Mouse (Mus musculus) lung, embryonic 14.5 days (tissue): ENCODE results near the gene Hspb11. TPM values are rescaled to one million over a fixed set of nuclear protein-coding genes. Genes with fewer than 3 reads are reported as not detected.

Source experiments
- ATAC-seq: fragments of 200-750 bp; cut with Nextera tagmentation; 2 replicates; pipeline ENCODE4 v1.8.0; 2017; ENCODE audit warnings: mild to moderate bottlenecking, moderate TSS enrichment, moderate library complexity; ENCODE audit not compliant: insufficient read depth
- DNase-seq: peaks from one replicate; pipeline ENCODE4 v3.0.0-alpha.2; 2015
- H3K27ac ChIP-seq: fragments of 300-500 bp; sonication (generic); 2 replicates; pipeline ENCODE4 v1.5.1; 2014; ENCODE audit warnings: low read depth, mild to moderate bottlenecking, moderate library complexity
- H3K27me3 ChIP-seq: fragments of 300-500 bp; sonication (generic); 2 replicates; pipeline ENCODE4 v1.6.1; 2014; ENCODE audit warnings: low read length, control low read depth; ENCODE audit not compliant: insufficient read depth
- H3K36me3 ChIP-seq: fragments of 300-500 bp; sonication (generic); 2 replicates; pipeline ENCODE4 v1.6.1; 2014; ENCODE audit warnings: control low read depth; ENCODE audit not compliant: insufficient read depth
- H3K4me1 ChIP-seq: fragments of 300-500 bp; sonication (generic); 2 replicates; pipeline ENCODE4 v1.6.1; 2014; ENCODE audit warnings: antibody characterized with exemption, control low read depth; ENCODE audit not compliant: insufficient read depth
- H3K4me2 ChIP-seq: fragments of 300-500 bp; sonication (generic); 2 replicates; pipeline ENCODE4 v1.6.1; 2014; ENCODE audit warnings: mild to moderate bottlenecking
- H3K4me3 ChIP-seq: fragments of 300-500 bp; sonication (generic); 2 replicates; pipeline ENCODE4 v1.5.1; 2014; ENCODE audit warnings: low read depth, low read length
- H3K9ac ChIP-seq: fragments of 300-500 bp; sonication (generic); 2 replicates; pipeline ENCODE4 v1.6.1; 2014
- H3K9me3 ChIP-seq: fragments of 300-500 bp; sonication (generic); 2 replicates; pipeline ENCODE4 v1.6.1; 2016; ENCODE audit warnings: low read depth, low read length, control low read depth
- CTCF ChIP-seq: IDR thresholded peaks from 2 replicates; pipeline ENCODE4 v1.5.1; 2016; ENCODE audit warnings: antibody characterized with exemption, low read depth
- WGBS: fragments of 180-500 bp; shearing (Covaris S2); extraction: QIAGEN DNeasy Blood & Tissue Kit; methylation state at CpG from one replicate; pipeline ENCODE4 v1.1.7; 2014; 5-methylcytosine and 5-hydroxymethylcytosine counted together
- polyA plus RNA-seq: library from polyadenylated mRNA; unstranded; fragments of >200 nt; fragmentation: Nextera tagmentation; extraction: Ambion mirVana; gene quantifications from 2 replicates; pipeline ENCODE4 v1.2.1, GENCODE M21; 2014

Gene Hspb11
- polyA plus RNA-seq, 1 experiment from 2014 or later, result 37.6 TPM

DNA sequence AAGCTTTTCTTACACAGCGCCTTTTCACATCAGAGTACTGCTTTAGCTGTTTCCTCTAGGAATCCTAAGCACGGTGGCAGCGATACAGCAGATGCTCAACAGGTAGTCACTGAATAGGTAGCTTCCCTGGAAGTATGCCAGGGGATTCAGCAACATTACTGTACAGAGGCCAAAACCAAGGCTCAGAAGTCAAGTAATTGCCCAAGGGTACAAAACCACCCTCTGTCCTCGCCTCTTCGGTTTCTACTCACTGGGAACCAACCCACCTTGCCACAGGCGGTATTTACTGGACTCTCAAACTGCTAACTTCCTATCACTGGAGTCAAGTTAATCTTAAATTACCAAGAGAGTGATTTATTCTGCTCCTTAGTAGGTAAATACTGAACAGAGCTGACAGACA lies 13.2 kb upstream of the Hspb11 start:
- ATAC-seq, result no peak
- no peak overlapping the region for H3K27ac ChIP-seq
- 0 out of 2 replicates have a peak, but pooled peaks cover under 1% of the 10 kb centered on the region for H3K4me1 ChIP-seq
- no peak for DNase-seq
- 94% methylated on average over 6 of the region's 6 CpGs for WGBS
- H3K9ac ChIP-seq, result no peak overlapping the region
- H3K36me3 ChIP-seq, result peaks cover 70% of the 10 kb centered on the region
- H3K4me3 ChIP-seq, result no peak overlapping the region
- H3K4me2 ChIP-seq, result no peak overlapping the region
- no peaks in the 10 kb centered on the region for H3K9me3 ChIP-seq
- no peak for TF ChIP-seq CTCF
- H3K27me3 ChIP-seq, result no peaks in the 10 kb centered on the region

DNA sequence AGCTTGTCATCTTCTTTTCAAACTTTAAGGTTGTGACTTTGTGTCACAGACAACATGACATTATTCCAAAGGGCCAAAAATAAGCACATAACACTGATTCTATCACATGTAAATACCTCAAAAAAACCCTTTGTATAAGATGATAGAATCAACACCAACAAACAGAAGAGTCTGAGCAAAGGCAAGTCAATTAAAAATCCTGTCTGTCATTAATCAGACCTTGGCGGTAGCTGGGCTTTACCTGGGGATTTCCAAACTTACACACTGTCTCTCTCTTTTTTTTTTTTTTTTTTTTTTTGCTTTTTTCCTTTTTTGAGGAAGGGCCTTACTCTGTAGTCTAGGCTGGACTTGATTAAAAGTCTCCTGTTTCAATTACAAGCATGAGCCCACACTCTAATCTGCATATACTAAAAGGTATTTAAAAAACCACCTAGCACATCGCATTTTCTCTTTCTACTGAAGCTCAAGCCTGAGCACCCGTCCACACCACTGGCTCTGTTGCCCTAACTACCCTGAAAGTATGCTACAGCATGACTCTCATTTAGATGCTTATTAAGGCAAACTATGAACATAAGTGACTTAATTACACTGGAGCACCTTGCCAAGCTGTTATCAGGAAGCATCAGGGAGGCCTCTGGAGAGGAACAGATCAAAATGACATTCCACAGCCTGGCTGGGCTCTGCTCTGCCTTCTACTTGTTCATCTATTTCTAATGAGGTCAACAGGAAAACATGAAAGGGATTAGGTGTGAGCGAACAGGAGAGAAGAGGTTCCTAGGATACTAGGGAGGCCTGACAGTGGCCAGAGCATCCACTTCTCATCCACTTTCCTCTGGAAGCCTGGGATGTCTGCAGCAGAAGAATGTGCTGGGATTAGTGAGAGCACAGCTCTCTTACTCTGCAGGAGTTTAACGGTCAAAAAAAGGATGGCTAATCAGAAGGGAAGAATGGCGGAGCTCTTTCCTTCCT lies 9.7 kb upstream of the Hspb11 start:
- ATAC-seq, result no peak
- H3K4me3 ChIP-seq, result no peak overlapping the region
- H3K27ac ChIP-seq, result no peak overlapping the region
- H3K4me1 ChIP-seq, result peaks cover 7% of the 10 kb centered on the region; the same call in 1 of the 2 replicates
- 78% methylated on average over 6 of the region's 6 CpGs for WGBS
- peaks cover 41% of the 10 kb centered on the region for H3K36me3 ChIP-seq
- no peak overlapping the region for H3K4me2 ChIP-seq
- H3K9me3 ChIP-seq, result no peaks in the 10 kb centered on the region
- H3K9ac ChIP-seq, result no peak overlapping the region
- no peak for TF ChIP-seq CTCF
- H3K27me3 ChIP-seq, result no peaks in the 10 kb centered on the region
- no peak for DNase-seq

DNA sequence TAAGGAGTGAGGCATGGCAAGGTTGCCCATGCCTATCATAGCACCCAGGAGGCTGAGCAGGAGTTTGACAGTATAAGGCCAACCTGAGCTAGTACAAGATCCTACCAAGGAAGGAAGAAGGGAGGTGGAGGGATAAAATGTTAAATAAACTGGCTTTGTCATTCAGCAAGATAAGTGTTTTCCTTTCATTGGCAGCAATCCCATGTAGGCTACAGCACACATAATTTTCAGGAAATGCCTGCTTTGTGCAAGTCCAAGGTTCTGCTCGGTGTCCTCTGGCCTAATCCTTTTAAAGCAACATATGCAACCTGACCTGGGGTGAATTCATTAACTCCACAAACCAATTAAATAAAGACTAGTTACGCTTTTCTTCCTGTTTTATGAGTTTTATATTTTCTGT lies 8.0 kb upstream of the Hspb11 start:
- H3K4me2 ChIP-seq, result no peak overlapping the region

DNA sequence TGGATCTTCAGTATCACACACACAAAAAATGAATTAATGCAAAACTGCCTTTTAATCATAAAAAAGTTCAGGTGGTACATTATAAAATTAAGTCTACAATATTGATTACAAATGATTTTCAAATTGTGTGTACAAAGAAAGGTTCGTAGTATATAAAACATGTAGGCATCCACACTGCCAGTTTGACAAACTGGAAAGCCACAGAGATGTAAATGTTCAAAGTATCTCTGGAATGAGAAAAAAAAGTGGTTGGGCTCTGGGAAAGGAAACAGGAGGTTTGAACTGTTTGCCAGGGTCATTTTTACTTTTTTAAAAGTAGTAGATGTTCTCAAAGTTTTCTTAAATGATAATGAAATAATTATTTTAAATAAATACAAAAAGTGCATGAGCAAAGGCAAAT lies 7.4 kb upstream of the Hspb11 start:
- Histone ChIP-seq H3K27me3 (no peaks in the 10 kb centered on the region), H3K36me3 (peaks cover 19% of the 10 kb centered on the region), H3K27ac (peak overlapping the region; percentile 58; the same call in 1 of the 2 replicates), H3K9ac (no peak overlapping the region), H3K4me2 (no peak overlapping the region), H3K9me3 (no peaks in the 10 kb centered on the region), H3K4me1 (peaks cover 7% of the 10 kb centered on the region; the same call in 1 of the 2 replicates), H3K4me3 (no peak overlapping the region)
- ATAC-seq (no peak), DNase-seq (peak; percentile 53)
- 40% methylated on average over 1 of the region's 1 CpGs for WGBS
- TF ChIP-seq CTCF, result no peak

More for the DNA sequence above, 8.0 kb upstream of the Hspb11 start:
- H3K27ac ChIP-seq, result peak overlapping the region; percentile 58; the same call in 1 of the 2 replicates
- ATAC-seq (no peak), DNase-seq (peak; percentile 73)
- peaks cover 7% of the 10 kb centered on the region; the same call in 1 of the 2 replicates for H3K4me1 ChIP-seq
- WGBS, result 44% methylated on average over 2 of the region's 2 CpGs
- no peak for TF ChIP-seq CTCF
- no peaks in the 10 kb centered on the region for H3K27me3 ChIP-seq
- H3K9me3 ChIP-seq, result no peaks in the 10 kb centered on the region
- H3K4me3 ChIP-seq, result no peak overlapping the region
- no peak overlapping the region; the same call in 1 of the 2 replicates for H3K9ac ChIP-seq
- peaks cover 24% of the 10 kb centered on the region for H3K36me3 ChIP-seq

DNA sequence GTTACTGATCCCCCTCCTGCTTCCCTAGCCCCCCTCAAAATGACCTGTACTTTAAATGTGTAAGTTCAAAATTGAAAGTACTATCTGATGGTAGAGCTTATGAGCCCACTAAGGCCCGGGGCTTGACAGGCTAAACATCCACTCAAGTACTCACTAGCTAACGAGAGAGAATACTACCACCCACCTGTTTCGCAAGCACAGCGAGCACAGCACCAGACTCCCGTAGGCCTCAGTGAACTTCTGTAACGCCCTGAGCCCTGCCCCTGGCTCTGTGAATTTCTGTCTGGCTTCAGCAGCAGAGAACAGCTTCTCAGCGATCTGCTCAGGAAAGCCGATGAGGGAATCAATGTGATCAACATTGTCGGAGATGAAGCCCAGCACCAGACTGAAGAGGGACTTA lies 6.3 kb upstream of the Hspb11 start:
- TF ChIP-seq CTCF, result no peak
- Histone ChIP-seq H3K4me1 (peaks cover 7% of the 10 kb centered on the region), H3K9me3 (no peaks in the 10 kb centered on the region), H3K4me2 (no peak overlapping the region), H3K9ac (no peak overlapping the region), H3K27ac (no peak overlapping the region), H3K4me3 (no peak overlapping the region), H3K27me3 (no peaks in the 10 kb centered on the region), H3K36me3 (peaks cover 18% of the 10 kb centered on the region)
- ATAC-seq (no peak), DNase-seq (no peak)
- 65% methylated on average over 9 of the region's 9 CpGs for WGBS

DNA sequence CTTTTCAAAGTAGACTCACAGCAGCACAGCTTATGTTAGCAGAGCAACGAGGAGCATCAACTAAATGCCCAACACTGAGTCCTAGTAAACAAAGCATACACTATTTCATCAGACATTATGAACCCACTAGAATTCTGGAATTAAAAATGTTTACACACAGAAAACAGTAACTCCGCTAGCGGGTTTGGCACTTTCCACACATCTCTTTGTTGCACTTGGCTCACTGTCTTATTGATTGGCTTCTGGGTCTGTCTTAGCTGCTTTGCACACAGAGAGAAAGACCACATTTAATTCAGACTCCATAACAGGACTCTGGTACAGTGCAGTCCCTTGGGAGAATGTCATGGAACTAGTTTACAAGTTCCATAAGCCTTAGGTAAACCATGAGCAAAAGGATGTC lies 5.3 kb upstream of the Hspb11 start:
- DNase-seq, result no peak
- Histone ChIP-seq H3K27me3 (no peaks in the 10 kb centered on the region), H3K4me3 (no peak overlapping the region), H3K36me3 (peaks cover 11% of the 10 kb centered on the region), H3K27ac (peak overlapping the region; percentile 15; the same call in 1 of the 2 replicates), H3K9ac (no peak overlapping the region), H3K4me2 (no peak overlapping the region), H3K9me3 (no peaks in the 10 kb centered on the region), H3K4me1 (peaks cover 7% of the 10 kb centered on the region)
- ATAC-seq, result no peak
- no peak for TF ChIP-seq CTCF
- 72% methylated on average over 3 of the region's 3 CpGs for WGBS

DNA sequence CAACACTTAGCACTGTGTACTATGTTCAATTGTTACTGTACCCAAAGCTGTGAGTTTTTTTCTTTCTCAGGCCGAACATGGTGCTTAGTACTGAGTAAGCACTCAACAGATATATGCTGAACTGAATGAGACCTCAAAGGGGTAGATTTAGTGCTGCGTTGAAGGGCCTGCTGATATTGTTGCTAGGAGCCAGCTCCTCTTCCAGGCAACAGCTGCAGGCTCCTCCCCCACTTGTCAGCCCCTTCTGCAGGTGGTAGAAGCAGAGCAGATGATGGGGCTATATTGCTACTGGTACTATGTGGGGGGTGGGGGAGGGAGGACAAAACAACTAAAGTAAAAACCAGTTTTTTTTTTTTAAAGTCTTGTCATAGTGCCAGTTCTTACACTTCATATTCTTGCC lies 3.9 kb upstream of the Hspb11 start:
- Histone ChIP-seq H3K27ac (no peak overlapping the region), H3K9ac (no peak overlapping the region), H3K9me3 (no peaks in the 10 kb centered on the region), H3K4me1 (peaks cover 7% of the 10 kb centered on the region), H3K27me3 (no peaks in the 10 kb centered on the region), H3K36me3 (no peaks in the 10 kb centered on the region), H3K4me2 (no peak overlapping the region), H3K4me3 (no peak overlapping the region)
- 27% methylated on average over 2 of the region's 2 CpGs for WGBS
- ATAC-seq, result no peak
- peak; percentile 34 for DNase-seq
- TF ChIP-seq CTCF, result no peak
